Mouse (Mus musculus) monocyte, adult 2 months (primary cell): ENCODE measurements around the gene Capn1.

Experiments
- DNase-seq, 2 experiments: peaks; one replicate each; pipeline ENCODE4 v3.0.0; 2022; ENCODE audit warnings: low spot score in 2 of 2, low read depth in 1 of 2

The Capn1 gene

GRCm38 (mm10) chr19:6040002-6040401 lies 24.3 kb upstream of the Capn1 start:
- DNase-seq = no peak

- no peak for DNase-seq
These were observed 22.6 kb upstream of the Capn1 start for GRCm38 (mm10) chr19:6038326-6038725.

- no peak for DNase-seq
These were observed 22.0 kb upstream of the Capn1 start for GRCm38 (mm10) chr19:6037695-6038094.

- DNase-seq = no peak
These were observed 20.4 kb upstream of the Capn1 start for GRCm38 (mm10) chr19:6035966-6036585.

- no peak for DNase-seq
These were observed 15.0 kb upstream of the Capn1 start for GRCm38 (mm10) chr19:6030520-6031280.

- no peak for DNase-seq
These were observed 13.7 kb upstream of the Capn1 start for GRCm38 (mm10) chr19:6029426-6029825.

- DNase-seq = no peak
These were observed 13.3 kb upstream of the Capn1 start for GRCm38 (mm10) chr19:6028991-6029390.

- no peak for DNase-seq
These were observed 8.2 kb upstream of the Capn1 start for GRCm38 (mm10) chr19:6023930-6024329.

- no peak for DNase-seq
These were observed 7.4 kb upstream of the Capn1 start for GRCm38 (mm10) chr19:6023059-6023458.

- no peak for DNase-seq
These were observed 4.6 kb upstream of the Capn1 start for GRCm38 (mm10) chr19:6020276-6020675.

- peak; percentile 73 to 85 for DNase-seq
These were observed 2.7 kb upstream of the Capn1 start for GRCm38 (mm10) chr19:6018142-6019089.

- DNase-seq = no peak
These were observed 835 bp upstream of the Capn1 start for GRCm38 (mm10) chr19:6016532-6016931.

- no peak for DNase-seq
These were observed 646 bp downstream of the Capn1 start for GRCm38 (mm10) chr19:6014991-6015510.

GRCm38 (mm10) chr19:6013691-6014090 lies 2.0 kb downstream of the Capn1 start:
- no peak for DNase-seq

- DNase-seq = no peak
These were observed 6.6 kb downstream of the Capn1 start for GRCm38 (mm10) chr19:6009137-6009536.

- no peak for DNase-seq
These were observed 8.7 kb downstream of the Capn1 start for GRCm38 (mm10) chr19:6007013-6007412.

- DNase-seq = no peak
These were observed 10.2 kb downstream of the Capn1 start for GRCm38 (mm10) chr19:6005541-6005940.

GRCm38 (mm10) chr19:5999969-6000368 lies 15.7 kb downstream of the Capn1 start:
- DNase-seq = no peak

- DNase-seq = no peak
These were observed 17.5 kb downstream of the Capn1 start for GRCm38 (mm10) chr19:5998180-5998579.

- DNase-seq = no peak
These were observed 21.0 kb downstream of the Capn1 start for GRCm38 (mm10) chr19:5994711-5995110.

GRCm38 (mm10) chr19:5992012-5992411 lies 23.7 kb downstream of the Capn1 start:
- DNase-seq = no peak
